Mouse (Mus musculus): Measurements from ENCODE around the gene Carf. TPM values are rescaled to one million over a fixed set of nuclear protein-coding genes. Genes with fewer than 3 reads are reported as not detected.

Gene Carf
- polyA plus RNA-seq, 1 experiment from 2014 or later: 7.4 TPM

GRCm38 (mm10) chr1:60179932-60180783, 82.1 kb downstream of the Carf start, which contains the start of gene Nbeal1:
Nbeal1 (plus strand) TSS chr1:60180599.
- WGBS: under 1% methylated on average over 74 of the region's 74 CpGs
- H3K27me3 ChIP-seq: no peaks in the 10 kb centered on the region

GRCm38 (mm10) chr1:60180784-60181221, 82.8 kb downstream of the Carf start:
- Histone ChIP-seq H3K36me3 (no peaks in the 10 kb centered on the region), H3K9me3 (replicated peaks) (no peaks in the 10 kb centered on the region), H3K9ac (peak overlapping the region; percentile 89), H3K4me2 (replicated peaks) (peak overlapping the region; percentile 53), H3K27me3 (no peaks in the 10 kb centered on the region), H3K27ac (replicated peaks) (peak overlapping the region; percentile 95), H3K4me3 (replicated peaks) (peak overlapping the region; percentile 94), H3K4me1 (0 out of 2 replicates have a peak, but pooled peaks cover 3% of the 10 kb centered on the region)
- ATAC-seq (ENCODE audit: insufficient number of reproducible peaks, low FRiP score, low TSS enrichment, low read depth): peak; percentile 81
- under 1% methylated on average over 29 of the region's 30 CpGs for WGBS

More at GRCm38 (mm10) chr1:60179932-60180783, 82.1 kb downstream of the Carf start, which contains the start of gene Nbeal1:
- Histone ChIP-seq H3K4me2 (replicated peaks) (peak within 1 kb of the TSS; percentile 53), H3K9me3 (replicated peaks) (no peaks in the 10 kb centered on the region), H3K36me3 (no peaks in the 10 kb centered on the region), H3K4me3 (replicated peaks) (peak within 1 kb of the TSS; percentile 94), H3K4me1 (0 out of 2 replicates have a peak, but pooled peaks cover 3% of the 10 kb centered on the region), H3K27ac (replicated peaks) (peak within 1 kb of the TSS; percentile 95), H3K9ac (peak within 1 kb of the TSS; percentile 89)
- ATAC-seq (ENCODE audit: insufficient number of reproducible peaks, low FRiP score, low TSS enrichment, low read depth): peak; percentile 98

GRCm38 (mm10) chr1:60188454-60188853, 90.4 kb downstream of the Carf start:
- Histone ChIP-seq H3K9me3 (replicated peaks) (no peaks in the 10 kb centered on the region), H3K27me3 (no peaks in the 10 kb centered on the region), H3K4me1 (no peaks in the 10 kb centered on the region), H3K4me3 (replicated peaks) (no peak overlapping the region), H3K27ac (replicated peaks) (no peak overlapping the region), H3K4me2 (replicated peaks) (no peak overlapping the region), H3K36me3 (no peaks in the 10 kb centered on the region), H3K9ac (no peak overlapping the region)
- ATAC-seq (ENCODE audit: insufficient number of reproducible peaks, low FRiP score, low TSS enrichment, low read depth): no peak

- Histone ChIP-seq H3K4me2 (replicated peaks) (no peak overlapping the region), H3K4me1 (no peaks in the 10 kb centered on the region), H3K36me3 (peaks cover 16% of the 10 kb centered on the region), H3K9ac (no peak overlapping the region), H3K4me3 (replicated peaks) (no peak overlapping the region), H3K27me3 (no peaks in the 10 kb centered on the region), H3K9me3 (replicated peaks) (no peaks in the 10 kb centered on the region), H3K27ac (replicated peaks) (no peak overlapping the region)
- 78% methylated on average over 3 of the region's 3 CpGs for WGBS
- ATAC-seq (ENCODE audit: insufficient number of reproducible peaks, low FRiP score, low TSS enrichment, low read depth): no peak
Observed at GRCm38 (mm10) chr1:60196813-60197212, 98.8 kb downstream of the Carf start.

- ATAC-seq (ENCODE audit: insufficient number of reproducible peaks, low FRiP score, low TSS enrichment, low read depth): no peak
- Histone ChIP-seq H3K4me2 (replicated peaks) (no peak overlapping the region), H3K27ac (replicated peaks) (no peak overlapping the region), H3K27me3 (no peaks in the 10 kb centered on the region), H3K36me3 (peaks cover 34% of the 10 kb centered on the region), H3K9ac (no peak overlapping the region), H3K4me1 (no peaks in the 10 kb centered on the region), H3K4me3 (replicated peaks) (no peak overlapping the region), H3K9me3 (replicated peaks) (no peaks in the 10 kb centered on the region)
- WGBS: 73% methylated on average over 4 of the region's 4 CpGs
Observed at GRCm38 (mm10) chr1:60199006-60199405, 101.0 kb downstream of the Carf start.

Other genes starting within 250 kb of the Carf start
- 9.4 and 10.1 TPM in 2 replicates for gene Fam117b, start 185.2 kb upstream of the Carf start, polyA plus RNA-seq (2015; fragmentation: Nextera tagmentation; extraction: Ambion mirVana)
- gene Ica1l, start 55.1 kb upstream of the Carf start, polyA plus RNA-seq (2015; fragmentation: Nextera tagmentation; extraction: Ambion mirVana): 1.4 and 1.5 TPM in 2 replicates
- gene Wdr12, start 398 bp downstream of the Carf start, polyA plus RNA-seq (2015; fragmentation: Nextera tagmentation; extraction: Ambion mirVana): 39.6 and 41.1 TPM in 2 replicates
- 5.4 and 5.9 TPM in 2 replicates for gene Nbeal1, start 82.4 kb downstream of the Carf start, polyA plus RNA-seq (2015; fragmentation: Nextera tagmentation; extraction: Ambion mirVana)
- 21.4 and 30.5 TPM in 2 replicates for gene Cyp20a1, start 245.1 kb downstream of the Carf start, polyA plus RNA-seq (2015; fragmentation: Nextera tagmentation; extraction: Ambion mirVana)

Data from embryonic facial prominence, embryonic 15.5 days (tissue).